Mouse (Mus musculus) Patski (cell line): ENCODE data around the gene Tarsl2. TPM values are rescaled to one million over a fixed set of nuclear protein-coding genes. Genes with fewer than 3 reads are reported as not detected.

ENCODE experiments used
- ATAC-seq: fragments of 100-300 bp; one replicate; pipeline ENCODE4 v1.8.0; 2021
- CTCF ChIA-PET: fragments of 350-600 bp; sonication (Branson Sonifier 250); formaldehyde crosslinking; loops from one replicate; lab custom pipeline; 2022; ENCODE audit warnings: inconsistent platforms; lab: Charles Lee
- POLR2A ChIA-PET: fragments of 350-600 bp; sonication (Branson Sonifier 250); formaldehyde crosslinking; loops from one replicate; lab custom pipeline; 2022; ENCODE audit warnings: antibody characterized with exemption, inconsistent platforms; lab: Charles Lee
- DNase-seq: peaks from one replicate; pipeline ENCODE4 v3.0.0-alpha.2; 2011; ENCODE audit warnings: low read depth, low spot score
- H3K27me3 ChIP-seq: fragments of 371-371 bp; one replicate; pipeline ENCODE4 v1.5.1; 2021
- CTCF ChIP-seq: fragments of 100-300 bp; IDR thresholded peaks from one replicate; pipeline ENCODE4 v1.5.1; 2021
- in situ Hi-C: fragments of 300-500 bp; cut with MboI; formaldehyde crosslinking; loops from 3 replicates; pipeline ENCODE4 v1.11.1; 2018; ENCODE audit warnings: low pct_unique_long_range_greater_than_20kb, mixed read lengths
- polyA plus RNA-seq: library from polyadenylated mRNA; unstranded; gene quantifications from one replicate; pipeline ENCODE4 v1.2.3, GENCODE M21; 2021

Tarsl2 gene
- polyA plus RNA-seq, 1 experiment from 2014 or later, result 15.0 TPM

DNA sequence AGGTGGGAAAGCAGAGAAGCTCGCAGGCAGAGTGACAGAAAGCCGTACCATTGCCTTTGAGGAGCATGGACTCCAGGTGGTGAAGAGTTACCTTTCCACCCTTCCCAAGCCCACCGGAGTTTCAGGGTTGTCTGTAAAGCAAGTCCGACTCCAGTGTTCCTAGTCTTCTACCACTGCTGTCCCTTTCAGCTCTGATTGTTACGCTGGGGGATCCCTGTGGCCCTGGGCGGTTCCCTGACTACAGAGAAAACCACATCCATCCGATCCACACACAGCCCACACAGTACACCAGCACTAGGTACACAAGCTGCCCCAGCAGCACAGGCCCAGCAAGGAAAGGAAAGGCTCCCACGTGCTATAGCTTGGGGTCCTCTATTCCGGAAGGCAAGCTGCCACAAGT is 42.0 kb downstream of the Tarsl2 start:
- no peaks in the 10 kb centered on the region for H3K27me3 ChIP-seq
- in situ Hi-C loops, result no loop called here
- DNase-seq, result no peak
- no peak for TF ChIP-seq CTCF
- ChIA-PET POLR2A (no interaction called here), CTCF (no interaction called here)
- no peak for ATAC-seq

DNA sequence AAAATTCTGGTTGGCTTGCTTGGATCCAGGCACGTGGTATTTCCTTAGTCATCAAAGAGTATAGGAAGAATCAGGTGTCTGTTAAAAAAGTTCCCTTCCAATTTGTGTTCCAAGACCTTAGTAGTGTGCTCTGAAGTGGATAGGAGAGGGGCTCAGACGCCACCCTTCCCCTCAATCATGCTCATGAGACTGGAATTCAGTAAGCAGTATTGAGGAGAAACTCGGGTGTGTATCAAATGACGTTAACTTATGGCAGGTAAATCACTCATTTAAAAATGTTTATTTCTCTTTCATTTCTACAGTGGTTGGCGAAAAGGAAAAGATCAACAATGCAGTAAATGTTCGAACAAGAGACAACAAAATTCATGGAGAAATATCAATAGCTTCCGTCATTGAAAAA is 46.2 kb downstream of the Tarsl2 start, which contains the start of gene Tm2d3:
Gene Tm2d3, plus strand, starts transcription at position 301 of the 400 bp plus-strand sequence.
- ChIA-PET POLR2A (no interaction called here), CTCF (no interaction called here)
- in situ Hi-C loops, result no loop called here
- no peak for ATAC-seq
- no peak for TF ChIP-seq CTCF
- DNase-seq, result no peak
- no peaks in the 10 kb centered on the region for H3K27me3 ChIP-seq

DNA sequence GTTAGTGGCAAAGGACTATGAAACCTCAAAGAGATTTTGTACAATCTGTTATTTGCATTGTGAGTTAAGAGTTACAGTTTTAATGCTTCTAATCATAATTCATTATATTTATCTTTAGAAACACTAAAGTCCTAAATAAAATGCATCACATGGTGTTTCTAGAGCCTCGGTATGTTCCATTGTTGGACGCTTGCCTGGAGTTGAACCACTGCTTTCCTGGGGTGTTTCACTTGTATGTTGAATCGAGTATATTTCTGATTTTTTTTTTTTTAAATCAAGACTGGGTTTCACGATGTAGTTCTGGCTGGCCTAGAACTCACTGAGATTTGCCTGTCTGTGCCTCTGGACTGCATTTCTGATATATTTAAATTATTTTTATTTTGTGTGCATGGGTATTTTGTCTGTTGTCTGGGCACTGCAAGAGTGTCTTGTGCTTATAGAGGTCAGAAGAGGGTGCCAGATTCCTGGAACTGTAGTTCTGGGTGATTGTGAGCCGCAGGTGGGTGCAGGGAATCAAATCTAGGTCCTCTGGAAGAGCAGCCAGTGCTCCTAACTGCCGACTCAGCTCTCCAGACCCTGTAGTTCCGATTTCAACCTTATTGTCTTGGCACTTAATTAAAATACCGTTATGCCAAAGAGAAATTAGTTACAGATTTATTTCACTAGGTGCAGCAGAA is 47.4 kb downstream of the Tarsl2 start:
- DNase-seq (no peak), ATAC-seq (no peak)
- CTCF ChIA-PET, result interaction anchor here (0.9 kb wide), 1 partner anchor 13 kb away, joined by 4 read pairs; no protein-coding TSS in a partner anchor
- TF ChIP-seq CTCF, result no peak
- H3K27me3 ChIP-seq, result no peaks in the 10 kb centered on the region
- in situ Hi-C loops, result no loop called here
- POLR2A ChIA-PET, result no interaction called here

DNA sequence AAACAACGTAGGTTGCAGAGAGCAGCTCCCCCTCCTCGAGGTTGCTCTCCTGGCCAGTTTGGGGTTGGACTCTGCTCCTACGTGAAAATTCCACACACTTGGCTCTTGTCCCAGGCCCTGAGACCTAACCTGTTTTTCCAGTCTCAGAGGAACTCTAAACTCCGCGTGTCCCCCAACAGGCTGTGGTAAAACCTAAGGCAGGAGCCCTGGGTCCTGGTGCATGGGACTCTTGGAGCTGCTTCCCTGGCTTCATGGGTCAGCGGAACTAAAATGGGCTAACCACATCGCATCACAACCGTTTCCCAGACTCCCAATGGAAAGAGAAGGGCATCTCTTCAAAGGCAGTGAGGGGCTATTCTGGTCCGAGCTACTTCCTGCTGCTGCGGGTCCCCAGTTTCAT is 48.2 kb downstream of the Tarsl2 start:
- H3K27me3 ChIP-seq, result no peaks in the 10 kb centered on the region
- TF ChIP-seq CTCF, result no peak
- CTCF ChIA-PET, result interaction anchor here (0.9 to 1.2 kb wide), 2 partner anchors 12 to 39 kb away, joined by 3 to 4 read pairs; no protein-coding TSS in a partner anchor
- in situ Hi-C loops, result no loop called here
- DNase-seq (no peak), ATAC-seq (peak; percentile 73)
- POLR2A ChIA-PET, result interaction anchor here (0.7 kb wide), 1 partner anchor 372 kb away, joined by 3 read pairs; no protein-coding TSS in a partner anchor

DNA sequence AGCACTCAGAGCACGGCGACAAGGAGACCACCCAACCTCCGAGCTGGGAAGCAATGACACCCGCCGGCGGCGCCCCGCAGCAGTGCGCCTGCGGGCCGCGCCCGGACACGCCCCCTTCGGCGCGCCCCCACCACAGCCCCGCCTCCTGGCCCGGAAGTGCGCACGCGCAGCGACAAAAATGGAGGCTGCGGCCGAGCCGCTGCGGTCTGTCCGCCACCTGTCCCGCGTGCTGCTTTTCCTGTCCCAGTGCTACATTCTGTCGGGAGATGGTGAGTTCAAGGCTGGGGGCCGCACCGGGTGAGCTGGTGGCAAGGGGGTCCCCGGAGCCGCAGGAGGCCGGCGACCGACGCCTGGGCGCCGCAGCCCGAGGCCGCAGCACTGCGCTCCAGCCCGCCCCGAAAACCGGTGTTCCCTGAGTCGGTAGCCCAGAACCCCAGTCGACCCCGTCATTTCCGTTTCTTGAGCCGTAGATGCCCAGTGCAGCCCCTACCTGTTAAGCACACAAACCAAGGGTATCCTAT is 48.7 kb downstream of the Tarsl2 start:
- no peak for TF ChIP-seq CTCF
- in situ Hi-C loops, result no loop called here
- CTCF ChIA-PET, result interaction anchor here (0.9 to 2.1 kb wide), 3 partner anchors 11 to 40 kb away, joined by 3 to 13 read pairs (median 4); no protein-coding TSS in a partner anchor
- H3K27me3 ChIP-seq, result no peaks in the 10 kb centered on the region
- ATAC-seq (peak; percentile 87), DNase-seq (no peak)
- POLR2A ChIA-PET, result interaction anchor here (0.7 kb wide), 1 partner anchor 372 kb away, joined by 3 read pairs; no protein-coding TSS in a partner anchor

DNA sequence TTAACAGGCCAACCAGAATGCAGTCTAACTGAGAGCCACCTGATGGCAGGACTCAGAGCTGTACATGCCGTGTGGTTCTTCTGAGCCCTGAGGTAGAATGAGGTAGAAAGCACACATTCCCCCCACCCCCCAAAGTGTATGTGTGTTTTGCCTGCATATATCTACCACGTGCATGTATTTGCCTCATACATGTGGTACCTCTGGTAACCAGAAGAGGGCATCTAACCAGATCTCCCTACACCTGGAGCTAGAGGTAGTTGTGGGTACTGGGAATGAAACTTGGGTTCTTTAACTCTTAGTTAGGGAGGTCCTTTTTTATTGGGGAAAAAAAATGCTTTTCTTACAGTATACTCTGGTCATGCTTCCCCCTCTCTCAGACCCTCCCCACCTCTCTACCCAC is 51.8 kb downstream of the Tarsl2 start:
- CTCF ChIA-PET, result interaction anchor here (1.3 kb wide), 1 partner anchor 9 kb away, joined by 3 read pairs; no protein-coding TSS in a partner anchor
- no peak for ATAC-seq
- DNase-seq, result no peak
- no peaks in the 10 kb centered on the region for H3K27me3 ChIP-seq
- TF ChIP-seq CTCF, result no peak
- in situ Hi-C loops, result no loop called here
- POLR2A ChIA-PET, result interaction anchor here (0.6 kb wide), 1 partner anchor 46 kb away, joined by 5 read pairs; no protein-coding TSS in a partner anchor

DNA sequence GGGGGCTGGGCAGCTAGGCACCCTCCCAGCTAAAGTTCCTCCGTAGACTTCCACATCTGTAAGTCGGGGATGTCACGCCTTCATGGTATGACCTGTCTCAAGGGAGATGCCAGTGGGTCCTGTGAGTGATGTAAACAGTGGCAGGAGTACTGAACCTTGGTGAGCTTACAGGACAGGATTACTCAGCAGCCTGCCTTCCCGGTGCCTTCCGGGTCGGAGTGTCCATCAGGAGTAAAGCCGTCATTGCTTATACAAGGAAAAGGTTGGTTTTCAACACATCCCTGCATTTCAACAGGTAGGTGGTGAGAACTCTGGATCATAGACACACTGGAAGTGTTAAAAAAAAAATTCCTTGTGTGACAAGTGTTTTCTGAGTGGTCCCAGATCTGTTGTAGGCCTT is 57.4 kb downstream of the Tarsl2 start:
- ChIA-PET POLR2A (no interaction called here), CTCF (no interaction called here)
- TF ChIP-seq CTCF, result no peak
- ATAC-seq (no peak), DNase-seq (no peak)
- no peaks in the 10 kb centered on the region for H3K27me3 ChIP-seq
- in situ Hi-C loops, result loop anchor here (10.0 kb wide), 1 partner anchor 353 kb away; the partner anchor contains the start of gene Snrpa1

DNA sequence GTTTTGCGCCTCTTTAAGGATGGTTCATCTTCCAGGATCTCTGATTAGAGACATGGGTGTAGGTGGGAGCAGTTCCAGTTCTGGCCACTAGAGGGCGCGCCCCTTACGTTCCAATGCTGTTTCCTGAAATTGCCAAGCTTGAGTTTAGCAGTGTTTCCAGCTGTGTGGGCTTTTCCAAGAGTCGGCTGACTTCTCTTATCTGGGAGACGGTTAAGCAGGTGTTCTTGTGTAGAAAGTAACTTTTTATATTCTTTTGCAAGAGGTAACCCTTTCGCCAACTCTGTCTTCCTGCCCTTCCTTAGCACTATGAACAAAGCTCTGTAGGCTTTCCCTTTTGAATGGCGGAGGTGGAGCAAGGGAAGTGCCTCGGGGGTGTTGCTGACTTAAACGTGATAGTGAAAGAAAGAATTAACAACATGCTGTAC is 60.1 kb downstream of the Tarsl2 start:
- TF ChIP-seq CTCF, result peak; percentile 75
- in situ Hi-C loops, result loop anchor here (10.0 kb wide), 1 partner anchor 350 kb away; the partner anchor contains the start of gene Snrpa1
- no peak for DNase-seq
- ATAC-seq, result no peak
- ChIA-PET CTCF (interaction anchor here (0.8 to 2.2 kb wide), 11 partner anchors 8 to 353 kb away, joined by 3 to 13 read pairs (median 3); partner anchors contain the start of gene Snrpa1), POLR2A (interaction anchor here (1.2 kb wide), 1 partner anchor 342 kb away, joined by 3 read pairs; no protein-coding TSS in a partner anchor)
- no peaks in the 10 kb centered on the region for H3K27me3 ChIP-seq

DNA sequence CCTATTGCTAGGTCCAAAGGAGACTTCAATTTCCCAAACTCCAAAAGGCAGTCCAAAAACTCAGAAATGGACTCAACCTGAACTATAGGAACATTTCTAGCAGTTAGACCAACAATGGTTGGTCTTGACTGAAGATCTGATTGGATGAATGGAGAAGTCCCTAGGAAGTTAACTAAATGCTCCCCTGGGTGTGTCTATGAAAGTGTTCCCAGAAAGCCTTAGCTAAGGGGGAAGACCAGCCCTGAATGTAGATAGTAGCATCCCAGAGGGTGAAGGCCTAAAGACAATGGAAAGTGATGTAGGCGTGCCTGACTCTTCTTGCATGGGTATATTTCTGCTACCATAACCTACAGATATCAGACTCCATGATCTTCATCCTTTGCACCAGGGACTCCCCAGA is 63.8 kb downstream of the Tarsl2 start:
- no peak for TF ChIP-seq CTCF
- CTCF ChIA-PET, result no interaction called here
- DNase-seq (no peak), ATAC-seq (no peak)
- in situ Hi-C loops, result loop anchor here (10.0 kb wide), 1 partner anchor 346 kb away; the partner anchor contains the start of gene Snrpa1
- no peaks in the 10 kb centered on the region for H3K27me3 ChIP-seq
- POLR2A ChIA-PET, result no interaction called here

DNA sequence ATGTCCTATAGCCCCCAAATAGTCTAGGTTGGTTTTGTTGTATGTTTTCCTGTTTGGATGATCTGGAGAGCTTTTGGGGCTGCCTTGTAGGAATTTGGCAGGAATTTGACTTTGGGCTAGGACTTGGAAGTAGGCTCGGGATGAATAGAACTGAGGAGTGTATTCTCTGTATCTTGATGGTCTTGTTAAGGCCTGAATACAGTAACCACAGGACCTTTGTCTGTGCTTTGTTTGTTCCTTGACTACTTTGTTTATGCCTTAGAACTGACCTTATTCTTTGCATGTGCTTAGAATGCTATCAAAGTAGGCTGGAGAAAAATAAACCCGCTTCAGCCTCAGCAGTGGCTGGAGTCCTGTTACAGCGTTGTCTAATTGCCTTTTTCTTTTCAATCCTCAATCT is 65.6 kb downstream of the Tarsl2 start:
- ChIA-PET POLR2A (no interaction called here), CTCF (no interaction called here)
- ATAC-seq (no peak), DNase-seq (no peak)
- TF ChIP-seq CTCF, result no peak
- in situ Hi-C loops, result no loop called here
- no peaks in the 10 kb centered on the region for H3K27me3 ChIP-seq
